Mouse (Mus musculus) neutrophil, adult 5-6 weeks (primary cell): Measurements from ENCODE around the gene Gjb4. TPM values are rescaled to one million over a fixed set of nuclear protein-coding genes. Genes with fewer than 3 reads are reported as not detected.

Experiments
- ATAC-seq: fragments of 151-379, 151-347 bp; 2 replicates; pipeline ENCODE4 v1.8.0; 2017; ENCODE audit warnings: mild to moderate bottlenecking, moderate TSS enrichment; ENCODE audit not compliant: insufficient number of reproducible peaks, poor library complexity, low FRiP score, severe bottlenecking; ENCODE audit errors: extremely low read depth
- total RNA-seq: library from RNA; stranded (forward); fragments of 200-1000 nt; gene quantifications from 2 replicates; pipeline ENCODE4 v1.2.3, GENCODE M21; 2017

Gene Gjb4
- not detected in 2 replicates for total RNA-seq

DNA sequence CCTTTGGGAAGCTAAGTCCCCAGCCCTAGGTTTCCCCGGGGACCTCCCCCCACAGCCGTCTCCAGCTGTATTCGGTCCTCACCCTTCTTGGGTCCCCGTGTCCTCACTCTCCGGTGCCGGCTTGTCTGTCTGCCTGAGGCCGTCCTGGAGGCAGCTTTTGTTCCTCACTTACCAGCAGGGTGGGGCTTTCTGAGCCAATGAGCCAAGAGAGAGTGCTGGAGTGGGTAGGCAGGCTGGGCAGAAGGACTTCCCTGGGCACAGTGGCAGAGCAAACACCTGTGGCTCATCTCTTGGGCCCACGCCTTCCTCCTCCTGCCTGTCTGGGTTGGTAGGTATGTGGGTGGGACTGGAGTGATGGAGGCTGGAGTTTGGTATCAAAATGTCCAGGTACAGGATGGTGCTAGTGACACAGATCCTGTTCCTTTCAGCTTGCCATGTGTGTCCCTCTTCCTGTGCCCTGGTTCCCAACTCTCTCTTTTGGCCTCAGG is at the start of gene Gjb4:
TSS of gene Gjb4 (minus strand) at position 131 of the 488 bp plus-strand sequence.
- ATAC-seq: no peak

DNA sequence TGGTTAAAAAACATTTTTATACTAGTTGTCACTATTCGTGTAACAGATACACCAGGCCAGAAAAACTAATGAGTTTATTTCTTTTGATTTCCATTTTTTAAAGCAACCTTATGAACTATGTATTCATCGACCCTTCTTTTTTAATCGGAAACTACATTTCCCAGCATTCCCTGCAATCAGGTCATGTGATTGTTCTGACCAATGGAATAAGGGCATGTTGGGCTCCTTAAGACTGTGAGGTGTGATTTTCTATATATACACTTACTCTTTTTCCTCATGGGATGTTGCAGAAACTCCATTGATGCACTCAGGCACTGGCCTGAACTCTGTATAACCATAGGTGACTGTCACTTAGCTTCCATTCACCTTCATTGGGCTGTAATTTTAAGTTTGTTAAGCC is 48.7 kb upstream of the Gjb4 start:
- ATAC-seq: no peak

GRCm38 (mm10) chr4:127402166-127402565 is 48.3 kb upstream of the Gjb4 start:
- no peak for ATAC-seq

DNA sequence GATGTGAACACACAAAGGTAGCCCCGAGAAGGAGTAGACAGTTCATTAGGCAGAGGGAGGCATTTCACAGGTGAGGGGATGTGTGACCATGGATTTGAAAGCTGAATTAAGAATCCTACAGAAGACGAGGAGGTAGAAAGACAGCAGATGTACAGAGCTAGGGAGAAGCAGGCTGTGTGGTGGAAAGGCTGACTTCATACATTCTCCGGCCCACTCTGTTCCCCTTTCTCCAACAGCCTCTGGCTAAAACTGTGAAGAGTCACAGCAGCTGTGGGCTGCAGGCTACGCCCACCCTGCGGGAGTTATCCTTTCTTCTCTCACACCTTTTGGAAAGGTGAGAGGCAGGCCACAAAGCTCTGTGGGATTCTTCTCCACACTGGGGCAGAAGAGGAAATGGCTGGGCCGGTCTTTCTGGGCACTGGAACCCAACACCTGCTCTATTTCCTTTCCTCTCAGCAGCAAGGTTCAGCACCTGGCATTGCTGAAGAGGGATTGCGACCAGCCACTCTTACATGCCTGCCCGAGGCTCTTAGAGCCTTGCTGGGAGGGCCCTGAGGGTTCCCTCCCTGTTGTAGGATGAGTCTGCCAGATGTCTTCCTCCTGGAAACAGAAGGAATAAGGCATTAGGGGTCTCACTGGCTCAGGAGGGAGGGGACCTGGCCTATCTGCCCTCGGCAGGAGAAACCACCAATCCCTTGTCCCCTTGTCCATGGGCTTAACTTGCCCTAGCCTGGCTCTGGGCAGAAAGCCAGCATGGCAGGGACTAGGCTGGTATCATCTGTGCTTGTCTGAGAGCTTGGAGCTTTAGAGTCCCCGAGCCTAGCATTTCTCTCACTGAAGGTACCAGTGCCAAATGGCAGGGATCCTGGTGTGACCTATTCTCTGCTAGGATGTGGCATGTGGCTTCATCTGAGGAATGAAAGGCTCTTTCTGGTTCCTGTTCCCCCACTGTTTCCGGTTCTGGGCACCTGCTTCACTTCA is 46.6 kb upstream of the Gjb4 start:
- no peak for ATAC-seq

- no peak for ATAC-seq
Observed at GRCm38 (mm10) chr4:127395591-127395990, 41.7 kb upstream of the Gjb4 start.

DNA sequence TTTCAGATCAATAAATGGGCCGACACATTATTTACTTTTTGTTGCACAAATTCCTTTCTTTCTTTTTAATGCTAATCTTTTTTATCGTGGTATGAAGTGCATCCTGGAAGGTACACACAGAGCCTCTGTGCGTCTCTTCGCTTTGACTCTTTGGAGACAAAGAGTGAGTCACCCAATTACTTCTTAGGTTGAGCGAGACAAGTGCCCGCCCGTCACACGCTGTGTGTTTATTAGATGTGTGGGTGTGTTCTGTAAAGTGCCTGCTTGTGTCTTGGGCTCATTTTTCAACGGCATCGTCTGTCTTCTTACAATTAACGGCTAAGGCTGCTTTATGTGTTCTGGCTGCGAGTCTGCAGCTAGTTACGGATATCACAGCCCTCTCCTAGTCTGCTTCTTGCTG is 35.8 kb upstream of the Gjb4 start:
- no peak for ATAC-seq

GRCm38 (mm10) chr4:127377344-127377743 is 23.5 kb upstream of the Gjb4 start:
- ATAC-seq: no peak

GRCm38 (mm10) chr4:127375541-127376177 is 21.8 kb upstream of the Gjb4 start:
- no peak for ATAC-seq

GRCm38 (mm10) chr4:127374645-127375044 is 20.8 kb upstream of the Gjb4 start:
- ATAC-seq: no peak

- ATAC-seq: no peak
Observed at GRCm38 (mm10) chr4:127373491-127373890, 19.6 kb upstream of the Gjb4 start.

DNA sequence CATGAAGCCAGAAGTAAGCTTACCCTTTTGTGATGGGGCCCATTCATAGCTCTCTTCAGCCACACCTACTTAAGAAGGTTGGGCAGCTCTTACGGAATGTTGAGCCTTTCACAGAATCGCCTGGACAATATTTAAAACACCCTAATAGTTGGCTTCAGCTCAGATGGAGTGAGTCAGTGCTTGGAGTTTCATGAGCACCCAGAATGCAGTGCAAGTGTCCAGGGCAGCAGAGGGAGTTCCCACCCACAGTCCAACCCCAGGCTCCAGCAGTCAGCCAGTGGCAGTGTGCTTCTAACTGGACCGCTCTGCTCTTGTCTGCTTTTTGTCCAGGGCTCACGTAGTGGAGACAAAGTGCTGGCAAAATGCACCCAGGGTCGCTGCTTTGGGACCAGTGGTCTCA is 17.7 kb upstream of the Gjb4 start:
- ATAC-seq: no peak

- ATAC-seq: no peak
Observed at GRCm38 (mm10) chr4:127370447-127370846, 16.6 kb upstream of the Gjb4 start.

DNA sequence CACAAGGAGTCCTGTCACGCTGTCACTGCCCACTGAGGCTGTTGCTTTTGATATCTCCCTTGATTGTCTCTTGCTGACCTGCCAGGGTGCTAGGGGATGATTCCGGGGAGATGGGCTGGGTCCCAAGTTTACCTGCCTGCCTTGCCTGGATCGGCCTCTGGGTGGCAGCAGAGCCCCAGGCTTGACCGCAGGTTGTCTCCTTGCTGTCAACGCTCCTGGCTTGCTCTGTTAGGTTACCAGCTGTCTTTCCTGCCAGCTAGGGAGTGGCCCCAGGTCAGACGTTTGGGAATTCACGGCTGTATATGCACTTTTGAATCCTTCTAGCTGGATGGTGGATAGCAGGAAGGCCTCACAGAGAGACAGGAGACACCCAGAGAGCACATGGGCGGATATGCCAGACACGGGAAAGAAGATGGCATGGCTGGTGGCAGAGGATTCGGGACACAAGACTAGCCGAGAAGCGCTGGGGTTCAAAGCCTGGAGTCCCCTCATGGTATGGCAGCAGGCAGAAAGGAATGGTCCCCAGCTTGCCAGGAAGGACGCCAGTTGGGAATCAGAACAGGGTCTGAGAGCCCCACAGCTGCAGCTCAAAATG is 14.6 kb upstream of the Gjb4 start:
- no peak for ATAC-seq

DNA sequence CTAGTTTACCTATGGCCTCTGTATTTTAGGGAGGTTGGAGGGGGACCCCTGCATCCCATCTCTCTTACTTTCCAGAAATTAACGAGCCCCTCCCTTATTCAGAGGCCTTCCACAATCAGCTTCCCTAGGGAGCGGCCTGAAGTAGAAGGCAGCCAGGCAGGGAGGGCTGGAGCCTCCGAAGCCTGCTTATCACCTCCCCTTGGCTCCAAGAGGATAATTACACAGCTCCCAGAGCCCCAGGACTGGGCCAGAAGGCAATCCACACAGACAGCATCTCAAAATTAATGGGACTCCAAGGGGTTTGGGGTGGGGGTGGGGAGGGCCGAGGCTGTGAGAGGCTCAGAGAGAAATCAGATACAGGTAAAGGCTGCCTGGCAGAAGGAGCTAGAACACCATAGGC is 12.0 kb upstream of the Gjb4 start:
- ATAC-seq: no peak

GRCm38 (mm10) chr4:127365433-127365832 is 11.6 kb upstream of the Gjb4 start:
- no peak for ATAC-seq

- no peak for ATAC-seq
Observed at GRCm38 (mm10) chr4:127364431-127364830, 10.6 kb upstream of the Gjb4 start.

GRCm38 (mm10) chr4:127363331-127363730 is 9.4 kb upstream of the Gjb4 start:
- no peak for ATAC-seq

DNA sequence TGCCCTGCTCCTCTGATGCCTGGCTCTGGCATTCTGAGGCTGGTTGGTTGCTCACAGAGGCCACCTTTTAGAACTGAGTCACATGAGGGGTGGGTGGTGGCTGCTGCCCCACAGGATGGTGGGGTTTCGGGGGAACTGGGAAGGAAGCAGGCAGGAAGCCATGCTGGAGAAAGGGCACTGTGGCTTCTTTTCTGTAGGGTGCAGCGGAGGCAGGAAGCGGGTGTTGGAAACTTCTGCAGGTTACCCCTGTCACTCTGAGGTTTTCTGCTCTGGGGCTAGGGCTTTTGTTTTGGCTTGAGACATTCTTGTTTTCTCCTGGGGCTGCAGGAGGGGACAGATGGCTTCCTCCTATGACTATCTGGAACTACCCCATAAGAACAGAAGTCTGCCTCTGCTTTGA is 8.6 kb upstream of the Gjb4 start:
- no peak for ATAC-seq

DNA sequence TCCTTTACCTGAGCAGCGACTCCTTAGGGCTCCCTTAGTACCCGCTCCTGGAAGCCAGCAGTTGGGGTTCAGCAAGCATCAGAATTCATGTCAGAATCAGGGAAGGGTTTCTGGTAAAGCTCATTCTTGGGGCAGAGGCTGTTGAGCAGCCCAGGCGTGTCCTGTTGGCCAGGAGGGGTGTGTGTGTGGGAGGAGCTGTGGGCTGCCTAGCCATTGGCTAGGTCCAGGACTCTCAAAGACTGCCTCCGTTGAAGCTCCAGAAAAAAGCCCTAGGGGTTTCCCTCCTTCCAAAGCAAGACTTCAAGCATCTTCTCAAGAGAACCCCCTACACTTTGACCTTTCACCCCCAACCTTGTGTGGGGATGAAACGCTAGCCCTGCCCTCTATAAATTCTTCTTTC is 4.1 kb upstream of the Gjb4 start, which contains the start of gene Gjb5:
TSS of gene Gjb5 (minus strand) at position 164 of the 400 bp plus-strand sequence.
- no peak for ATAC-seq
